Mouse (Mus musculus) kidney, embryonic 14.5 days (tissue): ENCODE data around the gene Kcmf1. TPM values are rescaled to one million over a fixed set of nuclear protein-coding genes. Genes with fewer than 3 reads are reported as not detected.

Experiments
- ATAC-seq: fragments of 200-750 bp; cut with Nextera tagmentation; 2 replicates; pipeline ENCODE4 v1.8.0; 2017; ENCODE audit warnings: moderate number of reproducible peaks, mild to moderate bottlenecking, moderate TSS enrichment, moderate library complexity; ENCODE audit not compliant: low FRiP score, low TSS enrichment
- H3K27ac ChIP-seq: fragments of 300-500 bp; sonication (generic); 2 replicates; pipeline ENCODE4 v1.5.1; 2014; ENCODE audit warnings: low read depth, mild to moderate bottlenecking, low read length, moderate library complexity, mixed read lengths
- H3K27me3 ChIP-seq: fragments of 300-500 bp; sonication (generic); 2 replicates; pipeline ENCODE4 v1.6.1; 2014; ENCODE audit warnings: mild to moderate bottlenecking, low read length; ENCODE audit not compliant: control insufficient read depth, insufficient read depth
- H3K36me3 ChIP-seq: fragments of 300-500 bp; sonication (generic); 2 replicates; pipeline ENCODE4 v1.6.1; 2014; ENCODE audit warnings: low read length, mixed read lengths; ENCODE audit not compliant: control insufficient read depth, insufficient read depth
- H3K4me1 ChIP-seq: fragments of 300-500 bp; sonication (generic); 2 replicates; pipeline ENCODE4 v1.6.1; 2014; ENCODE audit warnings: low read length, mixed read lengths; ENCODE audit not compliant: control insufficient read depth, insufficient read depth
- H3K4me2 ChIP-seq: fragments of 300-500 bp; sonication (generic); replicated peaks from 2 replicates; pipeline ENCODE4 v1.6.1; 2014; ENCODE audit warnings: low read depth, mild to moderate bottlenecking, low read length
- H3K4me3 ChIP-seq: fragments of 300-500 bp; sonication (generic); 2 replicates; pipeline ENCODE4 v1.5.1; 2014; ENCODE audit warnings: mild to moderate bottlenecking, low read length
- H3K9ac ChIP-seq: fragments of 300-500 bp; sonication (generic); 2 replicates; pipeline ENCODE4 v1.6.1; 2014; ENCODE audit warnings: low read depth, mild to moderate bottlenecking, low read length, moderate library complexity
- H3K9me3 ChIP-seq: fragments of 300-500 bp; sonication (generic); 2 replicates; pipeline ENCODE4 v1.6.1; 2016; ENCODE audit warnings: low read length; ENCODE audit not compliant: control insufficient read depth
- WGBS: fragments of 180-500 bp; shearing (Covaris S2); extraction: QIAGEN DNeasy Blood & Tissue Kit; methylation state at CpG from one replicate; pipeline ENCODE4 v1.1.7; 2014; 5-methylcytosine and 5-hydroxymethylcytosine counted together
- polyA plus RNA-seq: library from polyadenylated mRNA; unstranded; fragments of >200 nt; fragmentation: Nextera tagmentation; extraction: Ambion mirVana; gene quantifications from 2 replicates; pipeline ENCODE4 v1.2.1, GENCODE M21; 2014

The Kcmf1 gene
- polyA plus RNA-seq, 1 experiment from 2014 or later, result 47.9 TPM

GRCm38 (mm10) chr6:72810248-72810647 lies 89.5 kb downstream of the Kcmf1 start:
- H3K36me3 ChIP-seq, result no peaks in the 10 kb centered on the region
- 77% methylated on average over 7 of the region's 7 CpGs for WGBS
- no peaks in the 10 kb centered on the region for H3K4me1 ChIP-seq
- no peak overlapping the region for H3K4me3 ChIP-seq
- H3K9me3 ChIP-seq, result no peaks in the 10 kb centered on the region
- H3K27me3 ChIP-seq, result no peaks in the 10 kb centered on the region
- ATAC-seq, result no peak
- no peak overlapping the region for H3K9ac ChIP-seq
- no peak overlapping the region for H3K27ac ChIP-seq
- no peak overlapping the region for H3K4me2 ChIP-seq

- no peaks in the 10 kb centered on the region for H3K36me3 ChIP-seq
These were observed 90.1 kb downstream of the Kcmf1 start for GRCm38 (mm10) chr6:72809522-72810149.

GRCm38 (mm10) chr6:72808342-72808741 lies 91.4 kb downstream of the Kcmf1 start:
- Histone ChIP-seq H3K9me3 (no peaks in the 10 kb centered on the region), H3K27ac (no peak overlapping the region), H3K4me3 (no peak overlapping the region), H3K4me1 (no peaks in the 10 kb centered on the region), H3K4me2 (no peak overlapping the region), H3K9ac (no peak overlapping the region), H3K36me3 (no peaks in the 10 kb centered on the region), H3K27me3 (no peaks in the 10 kb centered on the region)
- WGBS, result 64% methylated on average over 3 of the region's 3 CpGs
- ATAC-seq, result no peak

More at GRCm38 (mm10) chr6:72809522-72810149, 90.1 kb downstream of the Kcmf1 start:
- H3K9ac ChIP-seq, result no peak overlapping the region
- ATAC-seq, result no peak
- WGBS, result 68% methylated on average over 4 of the region's 4 CpGs
- H3K27ac ChIP-seq, result no peak overlapping the region
- H3K9me3 ChIP-seq, result no peaks in the 10 kb centered on the region
- H3K4me2 ChIP-seq, result no peak overlapping the region
- H3K27me3 ChIP-seq, result no peaks in the 10 kb centered on the region
- no peak overlapping the region for H3K4me3 ChIP-seq
- H3K4me1 ChIP-seq, result no peaks in the 10 kb centered on the region

GRCm38 (mm10) chr6:72803669-72804068 lies 96.1 kb downstream of the Kcmf1 start:
- 82% methylated on average over 6 of the region's 6 CpGs for WGBS
- ATAC-seq, result no peak
- H3K4me1 ChIP-seq, result no peaks in the 10 kb centered on the region

GRCm38 (mm10) chr6:72802119-72802518 lies 97.7 kb downstream of the Kcmf1 start:
- H3K27ac ChIP-seq, result no peak overlapping the region
- no peaks in the 10 kb centered on the region for H3K27me3 ChIP-seq
- H3K36me3 ChIP-seq, result no peaks in the 10 kb centered on the region
- ATAC-seq, result no peak
- no peak overlapping the region for H3K4me2 ChIP-seq
- no peak overlapping the region for H3K9ac ChIP-seq
- no peaks in the 10 kb centered on the region for H3K4me1 ChIP-seq
- no peaks in the 10 kb centered on the region for H3K9me3 ChIP-seq
- H3K4me3 ChIP-seq, result no peak overlapping the region
- WGBS, result 95% methylated on average over 6 of the region's 6 CpGs

More at GRCm38 (mm10) chr6:72803669-72804068, 96.1 kb downstream of the Kcmf1 start:
- Histone ChIP-seq H3K27ac (no peak overlapping the region), H3K36me3 (no peaks in the 10 kb centered on the region), H3K4me2 (no peak overlapping the region), H3K4me3 (no peak overlapping the region), H3K9me3 (no peaks in the 10 kb centered on the region), H3K27me3 (no peaks in the 10 kb centered on the region), H3K9ac (no peak overlapping the region)

- no peak for ATAC-seq
- no peaks in the 10 kb centered on the region for H3K27me3 ChIP-seq
- H3K4me2 ChIP-seq, result no peak overlapping the region
- H3K9ac ChIP-seq, result no peak overlapping the region
- no peaks in the 10 kb centered on the region for H3K9me3 ChIP-seq
- H3K36me3 ChIP-seq, result no peaks in the 10 kb centered on the region
- H3K4me3 ChIP-seq, result no peak overlapping the region
- no peak overlapping the region for H3K27ac ChIP-seq
- WGBS, result 51% methylated on average over 2 of the region's 2 CpGs
- H3K4me1 ChIP-seq, result no peaks in the 10 kb centered on the region
These were observed 99.1 kb downstream of the Kcmf1 start for GRCm38 (mm10) chr6:72800641-72801040.

- Histone ChIP-seq H3K4me1 (no peaks in the 10 kb centered on the region), H3K27ac (no peak overlapping the region), H3K4me2 (no peak overlapping the region), H3K9ac (no peak overlapping the region), H3K9me3 (no peaks in the 10 kb centered on the region), H3K27me3 (no peaks in the 10 kb centered on the region), H3K4me3 (no peak overlapping the region), H3K36me3 (no peaks in the 10 kb centered on the region)
- no peak for ATAC-seq
These were observed 102.0 kb downstream of the Kcmf1 start for GRCm38 (mm10) chr6:72797763-72798162.

- ATAC-seq, result no peak
- Histone ChIP-seq H3K9ac (no peak overlapping the region), H3K4me3 (no peak overlapping the region), H3K27ac (no peak overlapping the region), H3K4me1 (no peaks in the 10 kb centered on the region), H3K9me3 (no peaks in the 10 kb centered on the region), H3K27me3 (no peaks in the 10 kb centered on the region), H3K4me2 (no peak overlapping the region), H3K36me3 (no peaks in the 10 kb centered on the region)
- WGBS, result 48% methylated on average over 16 of the region's 16 CpGs
These were observed 104.3 kb downstream of the Kcmf1 start for GRCm38 (mm10) chr6:72795444-72795843.

GRCm38 (mm10) chr6:72794870-72795269 lies 104.9 kb downstream of the Kcmf1 start:
- no peak overlapping the region for H3K9ac ChIP-seq
- no peaks in the 10 kb centered on the region for H3K9me3 ChIP-seq
- no peaks in the 10 kb centered on the region for H3K4me1 ChIP-seq
- no peak overlapping the region for H3K4me3 ChIP-seq
- 41% methylated on average over 7 of the region's 7 CpGs for WGBS
- H3K4me2 ChIP-seq, result no peak overlapping the region
- no peak overlapping the region for H3K27ac ChIP-seq
- H3K36me3 ChIP-seq, result no peaks in the 10 kb centered on the region
- no peaks in the 10 kb centered on the region for H3K27me3 ChIP-seq
- no peak for ATAC-seq
